Mouse (Mus musculus) urinary bladder, postnatal 14 days (tissue): ENCODE measurements around the gene Brca2.

Experiments
- DNase-seq: peaks from one replicate; pipeline ENCODE4 v3.0.0; 2021; ENCODE audit warnings: low spot score

Gene Brca2

GRCm38 (mm10) chr5:150564426-150564825 is 42.0 kb downstream of the Brca2 start:
- DNase-seq: no peak

GRCm38 (mm10) chr5:150566226-150566625 is 43.8 kb downstream of the Brca2 start:
- DNase-seq: no peak

DNA sequence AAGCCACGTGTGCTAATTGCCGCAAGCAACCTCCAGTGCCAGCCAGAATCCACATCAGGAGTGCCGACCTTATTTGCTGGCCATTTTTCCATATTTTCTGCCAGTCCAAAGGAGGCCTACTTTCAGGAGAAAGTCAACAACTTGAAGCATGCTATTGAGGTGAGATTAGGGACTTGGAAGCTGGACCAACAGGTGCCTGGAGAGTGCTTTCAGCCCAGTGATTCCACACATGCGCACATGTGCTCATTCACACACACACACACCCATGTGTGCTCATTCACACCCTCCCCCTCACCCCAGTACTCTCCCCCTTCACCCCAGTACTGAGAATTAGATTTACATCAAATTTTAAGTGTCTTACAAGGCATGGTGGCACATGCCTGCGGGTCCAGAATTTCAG is 44.5 kb downstream of the Brca2 start:
- DNase-seq: no peak

GRCm38 (mm10) chr5:150570496-150571219 is 48.2 kb downstream of the Brca2 start:
- DNase-seq: no peak

- DNase-seq: no peak
These were observed 52.0 kb downstream of the Brca2 start for GRCm38 (mm10) chr5:150574403-150574802.

DNA sequence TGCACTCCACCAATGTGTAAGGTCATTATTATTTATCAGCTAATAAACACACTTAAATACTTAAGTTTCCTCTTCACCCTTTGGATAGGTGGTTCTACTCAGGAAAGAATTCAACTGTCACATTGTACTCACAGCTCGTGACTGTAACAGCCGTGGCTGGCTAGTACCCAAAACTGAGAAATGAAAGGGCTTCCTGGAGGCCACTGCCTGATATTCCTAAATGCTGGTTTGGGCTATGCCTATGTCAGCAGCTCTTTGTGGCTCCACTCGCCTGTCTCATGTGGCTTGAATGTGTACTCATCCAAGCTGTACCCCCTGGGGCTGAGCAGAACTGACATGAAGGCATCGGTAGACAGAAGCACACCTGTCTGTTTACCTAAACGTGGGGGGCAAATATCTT is 52.5 kb downstream of the Brca2 start:
- DNase-seq: no peak

GRCm38 (mm10) chr5:150576832-150577231 is 54.4 kb downstream of the Brca2 start:
- DNase-seq: no peak

DNA sequence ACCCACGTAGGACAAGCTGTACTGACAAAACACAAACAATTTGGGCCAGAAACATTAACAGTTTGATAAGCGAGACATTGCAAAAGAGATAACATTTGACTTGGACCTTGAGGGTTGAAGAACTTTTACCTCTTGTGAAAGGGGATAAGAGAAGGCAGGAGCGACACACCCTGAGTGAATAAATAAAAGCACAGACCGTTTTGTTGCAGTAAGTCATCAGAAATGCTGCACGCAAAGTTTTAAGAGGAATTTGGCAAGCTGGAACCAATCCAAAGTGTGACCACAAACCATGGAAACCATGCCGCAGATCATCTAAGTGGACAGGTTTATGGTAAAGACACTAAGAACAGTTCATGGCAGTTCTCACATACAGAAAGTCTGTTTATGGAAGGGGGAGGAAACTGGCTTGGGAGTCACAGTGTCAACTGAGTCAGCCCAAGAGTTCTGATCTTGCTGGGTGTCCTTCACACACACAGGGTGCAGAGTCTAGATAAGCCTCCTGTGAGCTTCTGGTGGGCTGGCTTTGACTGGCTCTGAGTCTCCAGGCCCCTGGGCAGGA is 56.3 kb downstream of the Brca2 start:
- peak; percentile 48 for DNase-seq

DNA sequence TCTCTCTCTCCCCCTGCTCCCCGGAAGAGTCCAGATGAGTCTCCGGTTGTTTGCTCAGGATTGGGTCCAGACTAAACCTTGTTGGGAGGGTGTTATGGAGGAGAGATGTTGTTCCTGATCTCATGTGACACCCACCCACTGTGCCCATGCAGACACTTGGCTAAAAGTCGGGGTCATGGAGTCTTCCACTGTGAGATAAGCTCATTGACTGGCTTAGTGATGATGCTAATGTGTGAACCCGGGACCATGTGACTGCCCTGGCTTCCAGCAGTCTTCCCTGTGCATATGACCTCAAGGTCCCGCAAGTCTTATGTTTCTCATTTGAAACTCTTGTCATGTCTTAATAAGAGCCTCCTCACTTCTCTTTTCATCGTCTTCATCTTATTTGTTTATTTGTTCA is 58.8 kb downstream of the Brca2 start:
- DNase-seq: no peak

DNA sequence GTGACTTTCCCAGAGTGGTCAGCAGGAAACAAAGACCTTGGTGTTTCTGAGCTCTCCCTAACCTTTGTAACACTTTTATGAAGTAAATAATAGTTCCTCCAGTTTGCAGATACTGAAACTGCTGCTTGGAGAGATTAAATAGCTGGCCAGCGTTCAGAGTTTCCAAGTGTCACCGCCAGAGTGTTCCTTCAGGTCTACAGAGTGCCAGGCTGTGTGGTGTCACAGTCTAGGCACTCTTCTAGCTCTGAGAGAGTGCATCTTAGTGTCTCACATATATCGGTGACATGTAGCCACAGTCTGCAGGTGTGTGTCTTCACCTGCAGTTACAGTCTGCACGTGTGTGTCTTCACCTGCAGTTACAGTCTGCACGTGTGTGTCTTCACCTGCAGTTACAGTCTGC is 60.8 kb downstream of the Brca2 start:
- DNase-seq: no peak

DNA sequence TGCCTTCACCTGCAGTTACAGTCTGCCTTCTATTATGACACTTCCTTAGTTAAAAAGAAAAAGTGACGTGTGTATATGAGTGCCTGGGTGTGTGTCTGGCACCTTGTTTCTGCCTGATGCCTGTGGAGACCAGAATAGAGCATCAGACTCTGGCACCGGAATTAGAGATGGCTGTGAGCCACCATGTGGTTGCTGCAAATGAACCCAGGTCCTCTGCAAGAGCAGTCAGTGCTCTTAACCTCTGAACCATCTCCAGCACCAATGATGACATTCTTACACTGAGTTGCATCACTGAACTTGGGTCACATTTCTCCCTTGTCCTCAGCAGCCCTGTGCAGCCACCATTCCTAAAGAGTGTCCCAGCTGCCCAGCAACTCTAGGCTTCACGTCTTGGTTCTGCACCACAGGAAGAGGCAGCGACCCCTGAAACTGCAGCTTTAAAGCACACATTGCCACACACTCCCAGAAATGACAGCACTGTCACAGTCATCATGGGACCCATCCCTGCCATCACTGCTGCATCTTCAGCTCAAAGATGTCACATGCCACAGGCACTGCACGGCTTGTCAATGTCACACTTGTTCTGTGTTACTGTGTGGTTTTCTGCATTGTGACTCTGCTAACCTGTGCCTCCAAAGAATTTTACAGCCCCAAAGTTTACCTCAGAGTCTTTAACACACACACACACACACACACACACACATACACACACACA is 61.3 kb downstream of the Brca2 start:
- DNase-seq: no peak

DNA sequence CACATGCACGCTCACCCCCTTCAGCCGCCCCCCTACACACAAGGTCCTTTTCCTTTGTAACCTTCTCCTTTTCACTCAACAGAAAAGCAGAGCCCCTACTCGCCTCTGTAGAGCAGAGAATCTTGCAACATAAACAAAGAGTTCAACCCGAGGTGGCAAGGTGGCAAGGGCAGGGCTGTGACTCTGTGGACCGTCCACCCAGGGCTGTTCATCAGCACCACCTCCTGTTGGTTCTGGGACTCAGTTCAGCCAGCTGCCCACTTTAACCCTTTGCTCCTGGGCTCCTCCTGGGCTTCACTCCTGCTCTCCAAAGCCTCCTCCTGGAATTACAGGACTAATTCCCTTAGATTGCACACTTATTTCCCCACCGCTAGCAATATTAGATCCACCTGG is 61.9 kb downstream of the Brca2 start:
- DNase-seq: no peak

GRCm38 (mm10) chr5:150589945-150590344 is 67.5 kb downstream of the Brca2 start:
- no peak for DNase-seq

GRCm38 (mm10) chr5:150592186-150592903 is 69.9 kb downstream of the Brca2 start:
- DNase-seq: no peak

DNA sequence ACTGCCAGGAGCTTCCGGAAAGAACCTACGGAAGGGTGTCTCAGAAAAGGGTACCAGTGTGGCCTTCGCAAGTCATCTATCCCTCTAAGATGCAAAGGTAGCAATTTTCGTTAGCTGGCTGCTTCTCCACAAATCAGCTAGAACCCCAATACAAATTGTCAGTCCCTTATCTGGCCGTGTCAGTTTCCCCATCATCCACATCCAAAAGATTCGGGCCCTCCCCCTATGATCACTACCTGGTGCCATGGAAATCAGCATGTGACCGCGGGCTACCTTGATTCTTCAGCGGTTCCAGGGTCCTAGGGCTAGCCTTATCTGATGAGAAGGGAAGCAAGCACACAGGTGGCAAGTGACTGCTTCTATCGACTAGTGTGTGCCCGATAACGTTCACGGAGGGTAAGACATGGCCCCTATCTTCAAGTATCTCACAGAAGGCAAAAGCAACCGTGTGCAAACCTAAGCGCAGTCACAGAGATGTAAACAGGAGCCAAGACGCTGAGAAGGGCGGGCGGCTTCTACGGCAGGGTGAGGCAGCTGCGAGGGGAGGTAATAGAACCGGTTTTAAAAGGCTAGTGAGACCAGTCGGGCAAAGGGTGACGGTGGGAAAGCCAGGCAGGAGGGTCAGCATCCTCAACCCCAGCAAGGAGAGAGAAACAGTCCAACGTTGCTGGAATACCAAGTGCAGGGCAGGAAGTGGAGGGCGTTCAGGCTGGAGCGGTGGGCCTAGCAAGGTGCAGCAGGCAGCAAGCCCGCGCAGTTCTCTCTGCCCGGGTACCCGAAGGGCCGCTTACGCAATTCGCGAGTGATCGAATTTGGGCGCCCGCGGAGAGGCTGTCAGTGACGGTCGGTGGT is 70.7 kb downstream of the Brca2 start:
- DNase-seq: peak; percentile 67

- DNase-seq: peak; percentile 50
These were observed 71.6 kb downstream of the Brca2 start for GRCm38 (mm10) chr5:150593756-150594648.

DNA sequence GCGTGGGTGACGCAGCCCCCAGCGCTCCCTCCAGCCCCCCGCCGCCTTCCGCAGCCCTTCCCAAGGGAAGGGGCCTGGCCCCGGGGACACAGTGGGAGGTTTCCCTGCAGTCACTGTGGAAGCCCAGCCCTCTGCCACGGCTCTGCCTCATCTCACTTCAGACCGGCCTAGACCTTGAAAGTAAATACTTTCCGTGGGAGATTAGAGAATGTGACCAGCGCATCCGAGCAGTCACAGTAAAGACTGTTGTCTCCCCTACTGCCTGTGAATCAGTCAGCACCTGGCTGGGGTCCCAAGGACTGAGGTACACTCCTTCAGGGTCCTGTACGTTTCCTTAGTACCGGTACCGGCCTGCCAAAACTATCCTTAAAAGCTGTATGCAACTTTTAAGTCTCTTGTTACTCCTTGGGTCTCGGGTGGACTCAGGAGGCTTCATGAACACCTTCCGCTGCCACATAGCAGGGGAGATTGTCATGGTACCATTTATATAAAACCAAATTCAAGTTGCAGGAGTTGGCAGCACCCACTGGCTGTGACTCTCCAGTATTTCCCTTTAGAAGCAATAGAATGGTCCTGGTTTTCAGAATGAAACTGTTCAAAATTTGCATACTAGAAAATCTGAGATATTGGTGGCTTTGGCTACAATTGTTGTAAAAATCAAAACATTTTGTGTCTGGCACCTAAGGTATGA is 72.4 kb downstream of the Brca2 start:
- DNase-seq: no peak

- DNase-seq: no peak
These were observed 73.1 kb downstream of the Brca2 start for GRCm38 (mm10) chr5:150595366-150596016.

GRCm38 (mm10) chr5:150597088-150597487 is 74.7 kb downstream of the Brca2 start, which contains the start of gene N4bp2l1:
Gene N4bp2l1, minus strand, starts transcription at chr5:150597188.
- no peak for DNase-seq
